Mouse (Mus musculus): ENCODE measurements around the gene Pou3f4.
"Not testable (repeated sequence)": the region's sequence is repeated elsewhere in the genome, so short reads cannot be mapped to it uniquely, and the experiment has no call there.

Gene Pou3f4

DNA sequence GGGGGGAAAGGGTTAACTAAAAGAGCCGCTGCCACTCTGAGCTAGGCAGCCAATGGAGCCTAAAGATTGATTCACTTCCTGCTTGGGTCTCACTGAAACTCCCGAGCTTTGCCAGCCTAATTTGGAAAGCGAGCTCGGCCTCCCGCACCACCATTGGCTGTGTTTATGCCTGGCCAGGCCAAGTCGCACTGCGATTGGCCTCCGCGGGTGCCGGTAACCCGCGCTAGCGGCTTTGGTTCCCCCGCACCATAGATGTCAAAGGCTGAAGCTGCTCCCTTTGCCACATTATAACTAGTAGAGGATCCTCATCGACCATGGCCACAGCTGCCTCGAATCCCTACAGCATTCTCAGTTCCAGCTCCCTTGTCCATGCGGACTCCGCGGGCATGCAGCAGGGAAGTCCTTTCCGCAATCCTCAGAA, at the start of gene Pou3f4:
Gene Pou3f4, plus strand, starts transcription at position 130 of the 421 bp plus-strand sequence.
- DNase-seq = no peak

DNA sequence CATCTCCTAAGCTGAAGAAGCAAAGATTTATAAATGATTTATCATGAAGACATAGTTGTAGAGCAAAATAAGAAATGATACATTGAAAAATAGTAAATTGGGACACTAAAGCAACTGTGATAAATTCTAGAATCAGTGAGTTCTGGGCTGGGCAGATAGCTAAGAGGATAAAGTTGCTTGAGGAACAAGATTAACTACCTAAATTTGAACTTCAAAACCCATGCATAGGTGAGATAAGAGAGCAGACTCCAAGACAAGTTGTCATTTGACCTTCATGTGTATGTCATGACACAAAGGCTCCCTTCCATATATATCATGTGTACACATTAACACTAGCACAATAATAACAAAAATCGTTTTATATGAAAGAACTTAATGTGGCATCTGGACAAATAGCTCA, 48.1 kb upstream of the Pou3f4 start:
- DNase-seq = no peak

DNA sequence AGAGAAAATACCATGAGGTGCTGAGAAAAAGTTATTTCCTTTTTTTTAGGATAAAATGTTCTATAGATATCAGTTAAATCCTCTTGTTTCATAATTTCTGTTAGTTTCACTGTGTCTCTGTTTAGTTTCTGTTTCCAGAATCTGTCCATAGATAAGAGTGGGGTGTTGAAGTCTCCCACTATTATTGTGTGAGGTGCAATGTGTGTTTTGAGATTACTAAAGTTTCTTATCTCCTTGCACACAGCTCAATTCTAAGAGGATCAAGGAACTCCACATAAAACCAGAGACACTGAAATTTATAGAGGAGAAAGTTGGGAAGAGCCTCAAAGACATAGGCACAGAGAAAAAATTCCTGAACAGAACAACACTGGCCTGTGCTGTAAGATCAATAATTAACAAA, 39.3 kb upstream of the Pou3f4 start:
- not testable (repeated sequence) for DNase-seq

DNA sequence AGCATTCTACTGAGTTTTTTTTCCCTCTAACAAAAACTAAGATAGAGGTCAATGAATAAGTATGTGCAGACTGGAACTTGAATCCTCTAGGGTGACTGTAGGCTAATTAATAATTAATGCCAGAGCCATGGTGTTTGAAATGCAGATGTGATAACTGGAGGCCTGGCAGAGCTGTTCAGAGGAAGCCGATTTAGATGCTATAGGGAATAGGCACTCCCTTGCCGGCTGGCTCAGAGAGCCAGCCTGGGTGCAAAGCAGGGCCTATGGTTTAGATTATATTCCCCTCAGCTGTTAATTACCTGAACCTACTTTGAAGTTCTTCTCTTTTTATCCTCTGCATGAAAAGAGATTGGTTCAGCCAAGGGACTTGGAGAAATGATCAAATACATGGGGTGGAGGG, 11.6 kb upstream of the Pou3f4 start:
- no peak for DNase-seq

DNA sequence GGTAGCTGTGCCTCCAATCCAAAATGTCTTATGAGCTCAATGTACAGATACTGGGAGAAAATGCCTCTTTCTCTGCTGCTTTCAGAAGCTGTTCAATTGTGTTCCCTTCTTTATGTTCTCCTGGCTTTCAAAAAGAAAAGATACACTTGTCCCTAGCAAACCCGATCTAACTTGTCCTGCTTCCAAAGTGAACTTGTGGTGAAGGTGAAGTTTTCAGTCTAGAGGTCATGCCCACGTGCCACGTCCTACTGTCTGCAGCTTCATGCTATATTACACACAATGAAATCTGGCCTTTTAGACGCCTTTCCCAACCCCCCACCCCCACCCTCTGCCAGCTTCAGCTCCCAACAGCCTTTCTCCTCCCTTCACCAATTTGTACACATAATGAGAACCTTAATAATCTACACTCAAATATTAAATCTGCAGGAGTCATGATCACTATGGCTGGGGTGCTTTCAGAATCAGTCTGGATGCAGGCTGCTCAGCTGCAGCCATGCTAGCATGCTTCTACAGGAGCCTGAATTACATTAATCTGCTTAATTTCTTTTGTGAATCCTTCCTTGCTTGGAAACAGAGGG, 4.0 kb upstream of the Pou3f4 start:
- no peak for DNase-seq

DNA sequence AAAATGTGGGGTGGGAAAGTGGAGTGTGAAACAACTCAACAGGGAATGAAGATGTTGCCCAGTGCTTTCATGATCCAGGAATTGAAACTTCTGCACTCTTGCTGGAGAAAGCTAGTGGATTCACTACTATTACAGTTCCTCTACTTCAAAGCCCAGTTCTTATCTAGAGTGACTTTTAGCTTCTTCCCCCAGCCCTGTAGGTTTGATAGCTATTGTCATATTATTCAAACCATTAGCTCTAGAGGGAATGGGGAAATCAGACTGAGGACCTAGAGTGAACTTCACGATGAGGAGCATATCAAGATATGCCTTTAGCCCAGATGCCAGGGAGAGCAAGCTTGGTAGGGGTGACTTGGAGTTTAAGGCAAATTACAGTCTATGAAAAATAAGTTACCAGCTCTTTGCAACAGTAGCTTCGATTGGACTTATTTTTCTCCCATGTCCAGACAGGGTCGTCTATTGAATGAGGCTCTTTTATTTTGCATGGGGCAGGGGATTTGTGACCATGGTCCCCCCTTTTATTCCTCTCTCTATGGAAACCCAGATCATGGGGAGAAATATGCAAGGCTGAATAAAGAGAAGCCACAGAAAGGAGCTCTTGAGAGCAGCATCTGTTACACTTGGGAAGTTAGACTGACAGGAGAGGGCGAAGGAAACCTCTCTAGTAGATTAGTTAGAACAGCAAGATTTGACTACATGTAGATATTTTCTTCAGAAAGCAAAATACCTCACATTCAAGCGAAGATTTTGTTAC, 3.1 kb upstream of the Pou3f4 start:
- DNase-seq = no peak

DNA sequence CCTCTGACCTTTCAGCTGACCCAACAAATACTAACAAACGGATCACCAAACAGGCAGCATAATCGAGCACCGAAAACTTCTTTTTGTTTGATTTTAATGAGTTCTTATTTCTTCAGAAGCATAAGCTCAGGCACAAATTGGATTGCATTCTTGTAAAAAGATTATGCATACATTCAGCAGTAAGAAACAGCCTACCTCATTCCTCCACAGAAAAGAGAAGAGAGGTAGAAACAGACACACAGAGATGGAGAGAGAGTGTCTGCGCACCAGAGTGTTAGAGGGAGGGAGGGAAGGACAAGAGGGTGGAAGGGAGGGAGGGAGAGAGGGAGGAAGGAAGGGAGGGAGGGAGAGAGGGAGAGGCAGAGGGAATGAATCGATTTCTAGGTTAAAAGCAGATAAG, 2.0 kb upstream of the Pou3f4 start:
- DNase-seq = no peak

DNA sequence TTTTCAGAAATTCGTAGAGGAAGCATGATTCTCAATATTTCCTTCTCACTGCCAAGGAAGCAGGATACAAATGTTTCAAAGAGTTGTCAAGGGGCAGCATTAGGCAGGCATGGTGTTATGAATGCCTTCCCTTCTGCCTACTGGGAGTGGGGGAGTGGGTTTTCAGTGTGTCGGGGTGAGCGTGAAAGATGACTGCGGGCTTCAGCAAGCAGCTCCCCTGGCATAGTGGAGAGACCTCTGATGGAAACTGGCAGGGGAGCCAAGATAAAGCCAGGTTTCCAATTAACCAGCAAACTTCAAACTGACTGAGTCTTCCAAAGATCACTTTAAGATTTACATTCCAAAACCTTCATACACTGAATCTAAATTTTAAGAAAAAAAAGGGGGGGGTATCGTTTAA, 679 bp upstream of the Pou3f4 start:
- no peak for DNase-seq

DNA sequence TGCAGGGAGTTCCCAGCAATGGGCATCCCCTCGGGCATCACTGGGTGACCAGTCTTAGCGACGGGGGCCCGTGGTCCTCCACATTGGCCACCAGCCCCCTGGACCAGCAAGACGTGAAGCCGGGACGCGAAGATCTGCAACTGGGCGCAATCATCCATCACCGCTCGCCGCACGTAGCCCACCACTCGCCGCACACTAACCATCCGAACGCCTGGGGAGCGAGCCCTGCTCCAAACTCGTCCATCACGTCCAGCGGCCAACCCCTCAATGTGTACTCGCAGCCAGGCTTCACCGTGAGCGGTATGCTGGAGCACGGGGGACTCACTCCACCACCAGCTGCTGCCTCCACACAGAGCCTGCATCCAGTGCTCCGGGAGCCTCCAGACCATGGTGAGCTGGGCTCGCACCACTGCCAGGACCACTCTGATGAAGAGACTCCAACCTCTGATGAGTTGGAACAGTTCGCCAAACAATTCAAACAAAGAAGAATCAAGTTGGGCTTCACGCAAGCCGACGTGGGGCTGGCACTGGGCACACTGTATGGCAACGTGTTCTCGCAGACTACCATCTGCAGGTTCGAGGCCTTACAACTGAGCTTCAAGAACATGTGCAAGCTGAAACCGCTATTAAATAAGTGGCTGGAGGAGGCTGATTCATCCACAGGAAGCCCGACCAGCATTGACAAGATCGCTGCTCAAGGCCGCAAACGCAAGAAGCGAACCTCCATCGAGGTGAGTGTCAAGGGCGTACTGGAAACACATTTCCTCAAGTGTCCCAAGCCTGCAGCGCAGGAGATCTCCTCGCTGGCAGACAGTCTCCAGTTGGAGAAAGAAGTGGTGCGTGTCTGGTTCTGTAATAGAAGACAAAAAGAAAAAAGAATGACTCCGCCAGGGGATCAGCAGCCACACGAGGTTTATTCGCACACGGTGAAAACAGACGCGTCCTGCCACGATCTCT, 790 bp downstream of the Pou3f4 start:
- DNase-seq = no peak

DNA sequence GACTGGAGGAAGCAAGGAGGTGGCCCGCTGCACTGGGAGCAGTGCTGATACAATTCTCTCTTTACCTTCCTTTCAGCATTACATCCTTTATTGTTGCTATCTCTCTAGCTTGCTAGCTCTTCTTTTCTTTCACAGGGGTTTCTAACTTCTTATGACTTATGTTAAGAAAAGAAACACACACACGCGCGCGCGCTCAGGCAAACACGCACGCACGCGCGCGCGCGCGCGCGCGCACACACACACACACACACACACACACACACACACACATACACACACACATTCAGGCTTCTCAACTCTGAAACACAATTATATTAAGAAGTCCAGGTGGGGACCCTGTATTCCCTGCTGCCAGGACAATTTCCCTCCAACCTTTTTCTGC, 1.5 kb downstream of the Pou3f4 start:
- DNase-seq = no peak

DNA sequence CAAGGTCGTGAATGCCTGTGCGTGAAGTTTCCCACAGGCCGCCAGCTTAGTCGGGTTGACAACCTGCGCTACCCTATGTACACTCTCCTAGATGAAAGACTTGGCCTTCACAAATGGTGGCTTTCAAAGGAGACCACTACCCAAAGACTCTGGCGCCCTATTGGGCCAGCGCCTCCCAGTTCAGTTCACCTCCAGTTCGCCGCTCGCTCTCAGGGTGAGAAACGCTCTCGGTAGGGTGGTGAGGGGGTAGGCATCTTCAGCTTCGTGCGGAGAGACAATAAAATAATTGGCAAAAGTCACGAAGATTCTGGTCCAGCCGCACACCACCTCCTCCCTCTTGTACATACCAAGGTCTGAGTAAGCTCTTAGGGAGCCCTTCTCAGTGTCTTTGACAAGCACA, 2.5 kb downstream of the Pou3f4 start:
- no peak for DNase-seq

DNA sequence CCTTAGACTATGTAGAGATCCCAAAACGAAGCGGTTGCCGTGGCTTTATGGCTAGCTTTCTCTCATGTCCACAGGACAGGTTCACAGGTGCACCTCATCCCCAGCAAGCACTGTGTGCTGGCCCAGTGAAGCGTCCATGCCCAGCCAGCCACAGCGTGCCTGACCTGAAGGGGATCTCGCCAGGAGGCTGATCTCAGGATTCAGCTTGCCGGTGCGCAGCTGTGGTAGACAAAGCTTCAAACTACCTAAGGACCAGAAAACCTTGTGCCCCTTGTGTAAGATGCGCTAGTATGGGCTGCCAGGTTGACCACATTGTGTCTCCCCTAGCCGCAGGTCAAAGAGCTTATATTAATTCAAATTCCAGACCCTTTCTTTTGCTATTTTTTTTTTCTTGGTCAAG, 3.1 kb downstream of the Pou3f4 start:
- no peak for DNase-seq

DNA sequence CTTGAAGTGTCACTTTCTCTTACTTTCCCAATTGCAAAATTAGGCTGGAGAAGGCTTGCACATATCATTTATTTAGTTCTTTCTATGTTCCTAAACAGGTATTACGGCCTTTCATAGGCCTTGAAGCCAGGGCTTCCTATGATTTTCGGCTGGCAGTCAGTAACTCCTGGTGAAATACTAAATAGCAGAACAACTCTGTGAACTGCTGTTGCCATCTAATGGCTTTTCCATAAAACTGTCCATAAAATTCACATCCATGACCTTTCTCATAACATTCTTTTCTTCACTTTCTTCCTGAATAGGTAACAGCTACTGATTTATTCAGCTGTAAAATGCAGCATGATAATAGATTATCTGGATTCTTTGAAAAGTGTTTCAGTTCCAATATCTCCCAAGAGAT, 23.4 kb downstream of the Pou3f4 start:
- DNase-seq = no peak

DNA sequence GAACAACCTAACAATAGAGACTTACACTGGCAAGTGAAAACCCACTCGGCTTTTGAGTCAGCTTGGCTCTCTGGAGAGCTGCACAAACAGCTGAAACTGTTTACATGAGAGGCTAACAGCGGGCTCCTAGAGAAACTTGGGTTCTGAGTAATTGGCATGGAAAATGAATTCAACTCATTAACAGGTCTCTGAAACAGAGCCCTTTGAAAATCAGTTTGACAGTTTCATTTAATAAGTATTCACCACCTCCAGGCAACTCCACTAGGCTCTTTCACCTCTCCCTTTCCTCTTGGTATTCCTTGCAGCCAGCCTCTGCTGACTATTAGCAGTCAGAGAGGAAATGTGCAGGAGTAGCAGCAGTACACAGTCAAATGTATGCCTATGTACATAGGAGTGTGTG, 37.2 kb downstream of the Pou3f4 start:
- no peak for DNase-seq
